In genomic region chr19:6375423-6376254, GRCm38 (mm10) we compare ENCODE assay signal across 10 mouse cellular contexts. TPM values are rescaled to one million over a fixed set of nuclear protein-coding genes. Genes with fewer than 3 reads are reported as not detected.
DNase-seq lines count a peak whose midpoint lies in the region; ATAC-seq and TF ChIP-seq lines count a peak whose summit lies in the region.
"Had no signal": no experiment of that assay in that cellular context is flagged by ENCODE, and none has a peak within 500 bp of the region (broad histone marks: within the 10 kb centered on the region; RNA-seq: fewer than 3 reads in every experiment).

No protein-coding gene starts in this region.

- H3K27ac ChIP-seq in forebrain, embryonic 11.5 days (ENCODE audit: low read depth, low read length), result no peak overlapping the region
- H3K27ac ChIP-seq in forebrain, postnatal 0 days (ENCODE audit: low read depth, low read length), result no peak overlapping the region
- H3K27ac ChIP-seq in midbrain, embryonic 14.5 days (replicated peaks; ENCODE audit: low read depth, low read length), result no peak overlapping the region
- no peak overlapping the region for H3K27ac ChIP-seq in midbrain, embryonic 10.5 days (replicated peaks)
- no peak overlapping the region for H3K27ac ChIP-seq in embryonic facial prominence, embryonic 10.5 days (replicated peaks)
- H3K27ac ChIP-seq in hindbrain, embryonic 16.5 days (ENCODE audit: low read depth, low read length), result no peak overlapping the region

- DNase-seq in forebrain, embryonic 11.5 days (ENCODE audit: low spot score), result no peak
- no peak for DNase-seq in forebrain, postnatal 0 days
- no peak for DNase-seq in midbrain, embryonic 14.5 days
- DNase-seq in midbrain, embryonic 10.5 days (ENCODE audit: low spot score), result no peak
- no peak for DNase-seq in embryonic facial prominence, embryonic 10.5 days (ENCODE audit: low spot score)
- DNase-seq in T-cell, adult 2 months (ENCODE audit: low spot score), result no peak
- DNase-seq in gastrocnemius, postnatal 36 days, result no peak

- no peak for TF ChIP-seq CTCF in forebrain, postnatal 0 days (IDR thresholded peaks at IDR 0.05; ENCODE audit: low read depth)

- no peak overlapping the region for H3K4me2 ChIP-seq in forebrain, embryonic 11.5 days (ENCODE audit: low read depth, low read length, severe bottlenecking)
- no peak overlapping the region for H3K4me2 ChIP-seq in forebrain, postnatal 0 days (ENCODE audit: low read depth)
- H3K4me2 ChIP-seq in midbrain, embryonic 14.5 days (ENCODE audit: low read length), result no peak overlapping the region
- H3K4me2 ChIP-seq in hindbrain, embryonic 16.5 days (ENCODE audit: low read length), result no peak overlapping the region

- H3K9ac ChIP-seq in forebrain, embryonic 11.5 days (ENCODE audit: low read length), result no peak overlapping the region
- no peak overlapping the region for H3K9ac ChIP-seq in forebrain, postnatal 0 days
- H3K9ac ChIP-seq in midbrain, embryonic 14.5 days (replicated peaks; ENCODE audit: low read length), result no peak overlapping the region
- no peak overlapping the region for H3K9ac ChIP-seq in hindbrain, embryonic 16.5 days (ENCODE audit: low read depth, low read length)

- no peaks in the 10 kb centered on the region for H3K9me3 ChIP-seq in forebrain, embryonic 11.5 days (ENCODE audit: control insufficient read depth, low read length)
- no peaks in the 10 kb centered on the region for H3K9me3 ChIP-seq in forebrain, postnatal 0 days (ENCODE audit: low read length)
- H3K9me3 ChIP-seq in midbrain, embryonic 14.5 days (ENCODE audit: control insufficient read depth, low read length), result no peaks in the 10 kb centered on the region
- no peaks in the 10 kb centered on the region for H3K9me3 ChIP-seq in midbrain, embryonic 10.5 days (replicated peaks)
- H3K9me3 ChIP-seq in embryonic facial prominence, embryonic 10.5 days, result no peaks in the 10 kb centered on the region
- H3K9me3 ChIP-seq in hindbrain, embryonic 16.5 days (ENCODE audit: control insufficient read depth, low read length), result no peaks in the 10 kb centered on the region

- no peaks in the 10 kb centered on the region for H3K4me1 ChIP-seq in forebrain, embryonic 11.5 days (replicated peaks; ENCODE audit: control insufficient read depth, insufficient read depth, low read length)
- H3K4me1 ChIP-seq in forebrain, postnatal 0 days (ENCODE audit: insufficient read depth), result no peaks in the 10 kb centered on the region
- H3K4me1 ChIP-seq in midbrain, embryonic 14.5 days (ENCODE audit: control insufficient read depth, insufficient read depth, low read length), result no peaks in the 10 kb centered on the region
- peaks cover 31% of the 10 kb centered on the region for H3K4me1 ChIP-seq in midbrain, embryonic 10.5 days
- H3K4me1 ChIP-seq in embryonic facial prominence, embryonic 10.5 days, result no peaks in the 10 kb centered on the region
- H3K4me1 ChIP-seq in hindbrain, embryonic 16.5 days (ENCODE audit: control insufficient read depth, insufficient read depth, low read depth, low read length), result peaks cover 7% of the 10 kb centered on the region

- H3K27me3 ChIP-seq in forebrain, embryonic 11.5 days (ENCODE audit: control insufficient read depth, insufficient read depth, low read length), result no peaks in the 10 kb centered on the region
- H3K27me3 ChIP-seq in forebrain, postnatal 0 days (ENCODE audit: insufficient read depth, low read length), result no peaks in the 10 kb centered on the region
- H3K27me3 ChIP-seq in midbrain, embryonic 14.5 days (ENCODE audit: control insufficient read depth, insufficient read depth, low read length), result no peaks in the 10 kb centered on the region
- H3K27me3 ChIP-seq in midbrain, embryonic 10.5 days (ENCODE audit: low read depth, poor library complexity, severe bottlenecking), result no peaks in the 10 kb centered on the region
- H3K27me3 ChIP-seq in embryonic facial prominence, embryonic 10.5 days (replicated peaks; ENCODE audit: low read depth, poor library complexity, severe bottlenecking), result no peaks in the 10 kb centered on the region
- no peaks in the 10 kb centered on the region for H3K27me3 ChIP-seq in hindbrain, embryonic 16.5 days (replicated peaks; ENCODE audit: control insufficient read depth, insufficient read depth, low read length)
- H3K27me3 ChIP-seq: Patski had no signal

- no peak overlapping the region for H3K4me3 ChIP-seq in forebrain, embryonic 11.5 days (ENCODE audit: low read depth, low read length)
- no peak overlapping the region for H3K4me3 ChIP-seq in forebrain, postnatal 0 days (ENCODE audit: low read depth, low read length)
- no peak overlapping the region for H3K4me3 ChIP-seq in midbrain, embryonic 14.5 days (replicated peaks; ENCODE audit: low read depth, low read length)
- no peak overlapping the region for H3K4me3 ChIP-seq in midbrain, embryonic 10.5 days
- H3K4me3 ChIP-seq in embryonic facial prominence, embryonic 10.5 days, result 0 out of 2 replicates have a peak overlapping the region, but pooled peaks have one; percentile 18
- no peak overlapping the region for H3K4me3 ChIP-seq in hindbrain, embryonic 16.5 days (ENCODE audit: low read length)

- 90% methylated on average over 32 of the region's 42 CpGs for WGBS in forebrain, embryonic 11.5 days
- 89% methylated on average over 41 of the region's 42 CpGs for WGBS in forebrain, postnatal 0 days
- 90% methylated on average over 42 of the region's 42 CpGs for WGBS in midbrain, embryonic 14.5 days
- WGBS in midbrain, embryonic 10.5 days, result 93% methylated on average over 42 of the region's 42 CpGs
- WGBS in embryonic facial prominence, embryonic 10.5 days, result 94% methylated on average over 42 of the region's 42 CpGs
- 90% methylated on average over 33 of the region's 42 CpGs for WGBS in hindbrain, embryonic 16.5 days

- intact Hi-C loops in gastrocnemius, postnatal 36 days (cut with DNase I), result no loop called here

- ATAC-seq in forebrain, embryonic 11.5 days (replicated peaks; ENCODE audit: low FRiP score), result 0 out of 2 replicates have a peak, but pooled peaks have one; percentile 39
- no peak for ATAC-seq in forebrain, postnatal 0 days
- ATAC-seq in midbrain, embryonic 14.5 days (ENCODE audit: low FRiP score, low TSS enrichment), result peak; percentile 57
- peak; percentile 50; the same call in 1 of the 2 replicates for ATAC-seq in hindbrain, embryonic 16.5 days
- ATAC-seq: lung, postnatal 0 days; Patski had no signal

- H3K36me3 ChIP-seq in forebrain, embryonic 11.5 days (ENCODE audit: control insufficient read depth, insufficient read depth, low read length), result peaks cover 63% of the 10 kb centered on the region
- peaks cover 70% of the 10 kb centered on the region for H3K36me3 ChIP-seq in forebrain, postnatal 0 days (ENCODE audit: insufficient read depth)
- peaks cover 85% of the 10 kb centered on the region for H3K36me3 ChIP-seq in midbrain, embryonic 14.5 days (ENCODE audit: control insufficient read depth, insufficient read depth, low read length)
- H3K36me3 ChIP-seq in midbrain, embryonic 10.5 days, result peaks cover 98% of the 10 kb centered on the region
- peaks cover 97% of the 10 kb centered on the region for H3K36me3 ChIP-seq in embryonic facial prominence, embryonic 10.5 days (replicated peaks)
- peaks cover 65% of the 10 kb centered on the region for H3K36me3 ChIP-seq in hindbrain, embryonic 16.5 days (ENCODE audit: control insufficient read depth, insufficient read depth, low read length)

RNA-seq across cellular contexts. Expression of gene Pygm, which starts 8.6 kb away (rescaled TPM):
- polyA plus RNA-seq in forebrain, embryonic 11.5 days (2014; fragmentation: Nextera tagmentation; extraction: Ambion mirVana), result 1.2 TPM in 2 replicates
- total RNA-seq in forebrain, postnatal 0 days (2014; rRNA removed), result 6.2 and 8.8 TPM in 2 replicates
- polyA plus RNA-seq in forebrain, postnatal 0 days (2015; fragmentation: Nextera tagmentation; extraction: Ambion mirVana), result 4.7 and 7.6 TPM in 2 replicates
- polyA plus RNA-seq in midbrain, embryonic 14.5 days (2014; fragmentation: Nextera tagmentation; extraction: Ambion mirVana), result 2.0 and 2.9 TPM in 2 replicates
- 2.1 and 2.7 TPM in 2 replicates for polyA plus RNA-seq in midbrain, embryonic 10.5 days (2016; fragmentation: Nextera tagmentation; extraction: Ambion mirVana)
- 1.1 and 2.2 TPM in 2 replicates for polyA plus RNA-seq in embryonic facial prominence, embryonic 10.5 days (2016; fragmentation: Nextera tagmentation; extraction: Ambion mirVana)
- 10.2 and 13.2 TPM in 2 replicates for polyA plus RNA-seq in hindbrain, embryonic 16.5 days (2015; fragmentation: Nextera tagmentation; extraction: Ambion mirVana)
- 1,000 to 10,000 TPM; 7,725 to 8,373 TPM for total RNA-seq in gastrocnemius, postnatal 36 days (2021)

RNA-seq across cellular contexts. Expression of gene Sf1, which starts 12.1 kb away (rescaled TPM):
- polyA plus RNA-seq in forebrain, embryonic 11.5 days (2014; fragmentation: Nextera tagmentation; extraction: Ambion mirVana), result 275 and 283 TPM in 2 replicates
- total RNA-seq in forebrain, postnatal 0 days (2014; rRNA removed), result 70.0 and 113 TPM in 2 replicates
- polyA plus RNA-seq in forebrain, postnatal 0 days (2015; fragmentation: Nextera tagmentation; extraction: Ambion mirVana), result 89.7 and 102 TPM in 2 replicates
- 99.6 and 125 TPM in 2 replicates for polyA plus RNA-seq in midbrain, embryonic 14.5 days (2014; fragmentation: Nextera tagmentation; extraction: Ambion mirVana)
- polyA plus RNA-seq in midbrain, embryonic 10.5 days (2016; fragmentation: Nextera tagmentation; extraction: Ambion mirVana), result 189 and 194 TPM in 2 replicates
- polyA plus RNA-seq in embryonic facial prominence, embryonic 10.5 days (2016; fragmentation: Nextera tagmentation; extraction: Ambion mirVana), result 185 and 205 TPM in 2 replicates
- polyA plus RNA-seq in hindbrain, embryonic 16.5 days (2015; fragmentation: Nextera tagmentation; extraction: Ambion mirVana), result 81.4 and 106 TPM in 2 replicates
- total RNA-seq in gastrocnemius, postnatal 36 days (2021), result 10 to 100 TPM; 75.8 to 84.5 TPM

RNA-seq across cellular contexts. Expression of gene Rasgrp2, which starts 23.5 kb away (rescaled TPM):
- polyA plus RNA-seq in forebrain, embryonic 11.5 days (2014; fragmentation: Nextera tagmentation; extraction: Ambion mirVana), result 9.5 and 12.9 TPM in 2 replicates
- 125 and 170 TPM in 2 replicates for total RNA-seq in forebrain, postnatal 0 days (2014; rRNA removed)
- polyA plus RNA-seq in forebrain, postnatal 0 days (2015; fragmentation: Nextera tagmentation; extraction: Ambion mirVana), result 130 and 150 TPM in 2 replicates
- 32.9 and 58.5 TPM in 2 replicates for polyA plus RNA-seq in midbrain, embryonic 14.5 days (2014; fragmentation: Nextera tagmentation; extraction: Ambion mirVana)
- polyA plus RNA-seq in midbrain, embryonic 10.5 days (2016; fragmentation: Nextera tagmentation; extraction: Ambion mirVana), result 13.5 and 16.3 TPM in 2 replicates
- 14.2 and 18.6 TPM in 2 replicates for polyA plus RNA-seq in embryonic facial prominence, embryonic 10.5 days (2016; fragmentation: Nextera tagmentation; extraction: Ambion mirVana)
- 184 and 232 TPM in 2 replicates for polyA plus RNA-seq in hindbrain, embryonic 16.5 days (2015; fragmentation: Nextera tagmentation; extraction: Ambion mirVana)
- 10 to 100 TPM; 11.6 to 25.4 TPM for total RNA-seq in gastrocnemius, postnatal 36 days (2021)

RNA-seq across cellular contexts. Expression of gene Map4k2, which starts 34.7 kb away (rescaled TPM):
- polyA plus RNA-seq in forebrain, embryonic 11.5 days (2014; fragmentation: Nextera tagmentation; extraction: Ambion mirVana), result 11.8 and 13.7 TPM in 2 replicates
- total RNA-seq in forebrain, postnatal 0 days (2014; rRNA removed), result 43.0 and 55.8 TPM in 2 replicates
- polyA plus RNA-seq in forebrain, postnatal 0 days (2015; fragmentation: Nextera tagmentation; extraction: Ambion mirVana), result 6.7 and 9.7 TPM in 2 replicates
- 14.3 and 18.8 TPM in 2 replicates for polyA plus RNA-seq in midbrain, embryonic 14.5 days (2014; fragmentation: Nextera tagmentation; extraction: Ambion mirVana)
- 11.3 and 13.8 TPM in 2 replicates for polyA plus RNA-seq in midbrain, embryonic 10.5 days (2016; fragmentation: Nextera tagmentation; extraction: Ambion mirVana)
- polyA plus RNA-seq in embryonic facial prominence, embryonic 10.5 days (2016; fragmentation: Nextera tagmentation; extraction: Ambion mirVana), result 11.0 and 14.0 TPM in 2 replicates
- 19.6 and 23.1 TPM in 2 replicates for polyA plus RNA-seq in hindbrain, embryonic 16.5 days (2015; fragmentation: Nextera tagmentation; extraction: Ambion mirVana)
- total RNA-seq in gastrocnemius, postnatal 36 days (2021), result 10 to 100 TPM; 10.4 to 12.6 TPM

RNA-seq across cellular contexts. Expression of gene Men1, which starts 40.9 kb away (rescaled TPM):
- polyA plus RNA-seq in forebrain, embryonic 11.5 days (2014; fragmentation: Nextera tagmentation; extraction: Ambion mirVana), result 83.5 and 97.8 TPM in 2 replicates
- 60.5 and 64.3 TPM in 2 replicates for total RNA-seq in forebrain, postnatal 0 days (2014; rRNA removed)
- polyA plus RNA-seq in forebrain, postnatal 0 days (2015; fragmentation: Nextera tagmentation; extraction: Ambion mirVana), result 58.3 and 60.9 TPM in 2 replicates
- 54.8 and 55.4 TPM in 2 replicates for polyA plus RNA-seq in midbrain, embryonic 14.5 days (2014; fragmentation: Nextera tagmentation; extraction: Ambion mirVana)
- 124 and 128 TPM in 2 replicates for polyA plus RNA-seq in midbrain, embryonic 10.5 days (2016; fragmentation: Nextera tagmentation; extraction: Ambion mirVana)
- polyA plus RNA-seq in embryonic facial prominence, embryonic 10.5 days (2016; fragmentation: Nextera tagmentation; extraction: Ambion mirVana), result 122 and 130 TPM in 2 replicates
- polyA plus RNA-seq in hindbrain, embryonic 16.5 days (2015; fragmentation: Nextera tagmentation; extraction: Ambion mirVana), result 68.4 and 85.0 TPM in 2 replicates
- 1 to 10 TPM; 6.2 to 7.0 TPM for total RNA-seq in gastrocnemius, postnatal 36 days (2021)
